Mouse (Mus musculus) midbrain, postnatal 0 days (tissue): ENCODE measurements at regions not wholly inside any gene's neighbourhood (a gene's known extent, or its start where the extent isn't known, plus 50 kb on each side); places are given as distances from the start of the nearest gene placed in this dataset.

Source experiments
- ATAC-seq: fragments of 200-750 bp; cut with Nextera tagmentation; 2 replicates; pipeline ENCODE4 v1.8.0; 2017; ENCODE audit warnings: moderate number of reproducible peaks, mild to moderate bottlenecking, moderate TSS enrichment, moderate library complexity; ENCODE audit not compliant: low FRiP score
- DNase-seq: peaks from one replicate; pipeline ENCODE4 v3.0.0-alpha.2; 2015; ENCODE audit warnings: low spot score
- H3K27ac ChIP-seq: fragments of 300-500 bp; sonication (generic); 2 replicates; pipeline ENCODE4 v1.5.1; 2014; ENCODE audit warnings: low read depth, mild to moderate bottlenecking, low read length, mixed read lengths
- H3K27me3 ChIP-seq: fragments of 300-500 bp; sonication (generic); 2 replicates; pipeline ENCODE4 v1.6.1; 2014; ENCODE audit warnings: low read length, control low read depth, mixed read lengths; ENCODE audit not compliant: insufficient read depth
- H3K36me3 ChIP-seq: fragments of 300-500 bp; sonication (generic); 2 replicates; pipeline ENCODE4 v1.6.1; 2014; ENCODE audit warnings: low read length, control low read depth, mixed read lengths; ENCODE audit not compliant: insufficient read depth
- H3K4me1 ChIP-seq: fragments of 300-500 bp; sonication (generic); 2 replicates; pipeline ENCODE4 v1.6.1; 2014; ENCODE audit warnings: mild to moderate bottlenecking, control low read depth, antibody characterized with exemption, low read length, mixed read lengths; ENCODE audit not compliant: insufficient read depth
- H3K4me2 ChIP-seq: fragments of 300-500 bp; sonication (generic); 2 replicates; pipeline ENCODE4 v1.6.1; 2014; ENCODE audit warnings: low read depth, mild to moderate bottlenecking, low read length, mixed read lengths; ENCODE audit not compliant: poor library complexity, severe bottlenecking
- H3K4me3 ChIP-seq: fragments of 300-500 bp; sonication (generic); 2 replicates; pipeline ENCODE4 v1.5.1; 2014; ENCODE audit warnings: low read depth, mild to moderate bottlenecking, low read length, moderate library complexity
- H3K9ac ChIP-seq: fragments of 300-500 bp; sonication (generic); replicated peaks from 2 replicates; pipeline ENCODE4 v1.6.1; 2014; ENCODE audit warnings: mild to moderate bottlenecking, low read length, moderate library complexity, mixed read lengths; ENCODE audit not compliant: poor library complexity, severe bottlenecking
- H3K9me3 ChIP-seq: fragments of 300-500 bp; sonication (generic); 2 replicates; pipeline ENCODE4 v1.6.1; 2016; ENCODE audit warnings: low read length, control low read depth
- CTCF ChIP-seq: IDR thresholded peaks from 2 replicates; pipeline ENCODE4 v1.5.1; 2016; ENCODE audit warnings: antibody characterized with exemption, mild to moderate bottlenecking
- WGBS: fragments of 180-500 bp; shearing (Covaris S2); extraction: QIAGEN DNeasy Blood & Tissue Kit; methylation state at CpG from one replicate; pipeline ENCODE4 v1.1.7; 2014; 5-methylcytosine and 5-hydroxymethylcytosine counted together

DNA sequence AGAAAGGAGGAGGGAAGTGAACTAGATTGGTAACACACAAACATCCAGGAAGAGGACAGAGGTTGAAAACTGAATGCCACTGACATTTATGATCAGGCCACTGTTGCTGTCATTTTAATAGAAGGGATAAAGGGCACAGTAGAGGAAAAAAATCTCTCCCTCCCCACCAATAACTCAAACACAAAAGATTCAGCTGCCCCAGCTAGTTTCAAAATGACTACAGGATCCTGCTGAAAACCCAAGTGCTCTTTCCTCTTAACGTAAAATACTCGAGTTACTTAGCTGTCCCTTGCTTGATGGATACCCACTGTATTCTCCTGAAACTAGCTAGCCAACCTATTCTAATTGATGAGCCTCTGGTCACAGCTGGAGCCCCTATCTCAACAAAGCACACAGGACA is 211.7 kb downstream of the Rps29 start:
- no peak overlapping the region for H3K27ac ChIP-seq
- H3K4me2 ChIP-seq = no peak overlapping the region
- no peak overlapping the region for H3K4me3 ChIP-seq
- 88% methylated on average over 2 of the region's 2 CpGs for WGBS
- DNase-seq (no peak), ATAC-seq (no peak)
- no peaks in the 10 kb centered on the region for H3K36me3 ChIP-seq
- H3K9ac ChIP-seq = no peak overlapping the region
- H3K27me3 ChIP-seq = no peaks in the 10 kb centered on the region
- no peaks in the 10 kb centered on the region for H3K9me3 ChIP-seq
- no peak for TF ChIP-seq CTCF
- H3K4me1 ChIP-seq = no peaks in the 10 kb centered on the region

DNA sequence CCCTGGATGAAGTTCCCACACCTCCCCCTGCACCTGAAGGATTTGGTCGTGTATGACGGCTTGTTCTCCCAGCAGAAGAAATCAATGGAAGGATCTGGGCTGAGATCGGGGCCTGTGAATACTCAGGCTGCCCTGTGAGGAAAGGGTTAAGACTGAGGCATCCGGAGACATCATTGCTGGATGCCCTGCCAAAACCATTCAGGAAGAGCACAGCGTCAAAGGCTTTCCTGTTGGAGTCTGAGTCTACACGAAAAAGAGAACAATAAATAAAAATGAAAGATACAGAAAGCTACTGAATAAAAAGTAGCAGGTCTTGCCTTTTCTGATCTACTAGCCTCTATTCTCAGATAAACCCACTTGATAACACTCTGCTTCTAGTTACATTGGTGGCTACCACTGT is 248.4 kb downstream of the Rps29 start:
- WGBS = 38% methylated on average over 6 of the region's 6 CpGs
- Histone ChIP-seq H3K4me1 (no peaks in the 10 kb centered on the region), H3K27ac (no peak overlapping the region), H3K4me2 (no peak overlapping the region), H3K9ac (no peak overlapping the region), H3K9me3 (no peaks in the 10 kb centered on the region), H3K27me3 (no peaks in the 10 kb centered on the region), H3K4me3 (no peak overlapping the region), H3K36me3 (no peaks in the 10 kb centered on the region)
- TF ChIP-seq CTCF = no peak
- ATAC-seq (no peak), DNase-seq (peak; percentile 13)

DNA sequence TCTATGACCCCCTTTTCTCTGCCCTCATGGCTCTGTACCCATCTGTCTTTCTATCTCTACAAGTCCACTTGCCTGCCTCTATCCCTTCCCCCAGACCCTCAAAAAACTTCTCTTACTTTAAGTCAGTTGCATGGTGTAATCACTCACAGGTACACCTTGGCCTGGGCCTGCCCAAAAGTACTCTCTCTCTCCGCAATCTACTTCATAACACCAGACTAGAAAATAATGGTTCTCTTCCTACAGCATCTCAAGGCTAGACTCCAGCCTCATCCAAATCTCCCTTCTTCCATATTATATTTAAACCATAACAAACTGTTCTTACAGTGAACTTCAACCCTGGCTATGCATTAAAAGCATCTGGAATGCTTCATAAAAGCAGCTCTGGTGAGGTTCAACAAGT is 254.2 kb downstream of the Rps29 start:
- Histone ChIP-seq H3K27ac (no peak overlapping the region), H3K9me3 (no peaks in the 10 kb centered on the region), H3K27me3 (no peaks in the 10 kb centered on the region), H3K36me3 (no peaks in the 10 kb centered on the region), H3K4me3 (no peak overlapping the region), H3K4me2 (no peak overlapping the region), H3K4me1 (no peaks in the 10 kb centered on the region), H3K9ac (no peak overlapping the region)
- ATAC-seq (no peak), DNase-seq (no peak)
- TF ChIP-seq CTCF = no peak
- WGBS = 100% methylated on average over 1 of the region's 1 CpGs

DNA sequence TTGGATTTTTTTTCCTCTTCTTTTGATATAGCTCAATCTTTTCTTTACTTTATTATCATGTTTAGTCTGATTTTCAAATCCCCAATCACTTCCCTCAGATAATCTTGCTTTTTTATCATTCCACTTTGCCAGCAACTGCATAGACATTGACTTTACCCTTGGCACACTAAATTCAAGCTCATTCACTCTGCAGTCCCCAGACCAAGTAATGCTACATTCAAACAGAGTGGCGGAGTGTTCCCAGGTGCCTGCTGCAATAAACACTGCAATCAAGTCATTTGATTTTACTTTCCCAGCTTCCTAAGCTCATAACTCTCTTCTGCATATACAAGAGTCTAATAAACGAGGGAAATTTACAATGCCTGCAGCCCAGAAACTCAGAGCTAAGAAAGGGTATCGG is 269.8 kb downstream of the Rps29 start:
- 84% methylated on average over 3 of the region's 3 CpGs for WGBS
- Histone ChIP-seq H3K9me3 (no peaks in the 10 kb centered on the region), H3K4me3 (no peak overlapping the region), H3K27ac (no peak overlapping the region), H3K4me2 (no peak overlapping the region), H3K4me1 (no peaks in the 10 kb centered on the region), H3K27me3 (no peaks in the 10 kb centered on the region), H3K9ac (no peak overlapping the region), H3K36me3 (no peaks in the 10 kb centered on the region)
- ATAC-seq (no peak), DNase-seq (no peak)
- no peak for TF ChIP-seq CTCF

DNA sequence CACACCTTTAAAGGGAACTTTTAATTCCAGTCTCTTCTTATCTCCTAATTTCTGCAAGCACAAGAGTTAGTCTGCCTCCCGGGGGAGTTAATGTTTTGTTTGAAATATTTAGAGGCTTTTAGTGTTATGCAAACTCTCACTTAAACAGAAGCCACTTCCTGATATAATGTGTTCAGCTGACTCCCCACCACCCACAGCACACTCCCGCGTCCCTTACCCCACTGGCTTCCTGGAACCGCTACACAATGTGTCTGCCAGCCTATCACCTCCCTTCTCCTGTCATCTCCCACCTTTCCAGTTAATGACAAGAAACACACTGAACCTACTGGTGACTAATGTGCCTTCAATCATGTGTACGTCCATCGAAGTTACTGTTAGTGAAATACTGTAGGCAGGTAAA is 276.5 kb downstream of the Rps29 start:
- H3K27me3 ChIP-seq = no peaks in the 10 kb centered on the region
- 89% methylated on average over 6 of the region's 6 CpGs for WGBS
- H3K4me1 ChIP-seq = no peaks in the 10 kb centered on the region
- no peak overlapping the region for H3K27ac ChIP-seq
- H3K9ac ChIP-seq = no peak overlapping the region
- no peaks in the 10 kb centered on the region for H3K9me3 ChIP-seq
- TF ChIP-seq CTCF = no peak
- ATAC-seq = no peak
- no peak overlapping the region for H3K4me3 ChIP-seq
- no peaks in the 10 kb centered on the region for H3K36me3 ChIP-seq
- no peak for DNase-seq
- H3K4me2 ChIP-seq = no peak overlapping the region

DNA sequence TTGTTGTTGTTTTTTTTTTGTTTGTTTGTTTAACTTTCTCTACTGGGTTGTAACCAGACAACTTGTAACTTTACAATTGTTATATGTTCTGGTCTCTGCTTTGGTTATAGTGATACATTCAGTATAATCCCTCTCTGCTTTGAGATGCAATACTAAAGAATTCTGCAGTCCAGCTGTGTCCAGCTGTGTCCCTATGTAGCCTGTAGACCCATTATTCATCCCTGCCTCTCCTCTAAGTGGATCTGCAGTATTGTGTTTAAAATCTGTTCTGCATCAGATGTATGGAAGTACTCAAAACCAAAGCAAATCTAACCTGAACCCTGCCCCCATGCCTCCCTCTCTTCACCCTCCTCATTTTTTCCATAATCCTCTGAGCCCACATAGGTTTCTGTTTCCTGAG is 279.6 kb downstream of the Rps29 start:
- ATAC-seq (no peak), DNase-seq (no peak)
- Histone ChIP-seq H3K4me3 (no peak overlapping the region), H3K27ac (no peak overlapping the region), H3K27me3 (no peaks in the 10 kb centered on the region), H3K9me3 (no peaks in the 10 kb centered on the region), H3K4me1 (no peaks in the 10 kb centered on the region), H3K36me3 (no peaks in the 10 kb centered on the region), H3K9ac (no peak overlapping the region), H3K4me2 (no peak overlapping the region)
- no peak for TF ChIP-seq CTCF

DNA sequence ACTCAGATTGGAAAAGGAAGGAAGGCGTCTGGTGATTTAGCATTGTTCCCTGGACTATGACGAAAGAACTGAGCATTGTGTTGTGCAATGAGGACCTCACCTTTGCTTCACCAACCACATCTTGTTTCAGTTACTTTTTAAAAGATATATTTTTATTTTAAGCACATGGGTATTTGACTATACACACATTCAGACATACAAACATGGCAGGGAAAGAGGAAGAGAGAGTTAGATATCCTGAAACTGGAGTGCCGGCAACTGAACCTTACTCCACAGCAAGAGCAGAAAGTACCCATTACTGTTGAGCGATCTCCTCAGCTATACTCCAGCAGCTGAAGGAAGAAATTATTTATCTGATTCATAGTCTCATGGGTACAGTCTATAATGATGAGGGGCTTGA is 287.7 kb downstream of the Rps29 start:
- DNase-seq (no peak), ATAC-seq (no peak)
- Histone ChIP-seq H3K9ac (no peak overlapping the region), H3K4me3 (no peak overlapping the region), H3K9me3 (no peaks in the 10 kb centered on the region), H3K4me1 (no peaks in the 10 kb centered on the region), H3K36me3 (no peaks in the 10 kb centered on the region), H3K27ac (no peak overlapping the region), H3K4me2 (no peak overlapping the region), H3K27me3 (no peaks in the 10 kb centered on the region)
- TF ChIP-seq CTCF = no peak
- WGBS = 92% methylated on average over 4 of the region's 4 CpGs
